Mouse (Mus musculus): ENCODE data around the gene Gpatch11.
"Not testable (repeated sequence)": the region's sequence is repeated elsewhere in the genome, so short reads cannot be mapped to it uniquely, and the experiment has no call there.

Gene Gpatch11

DNA sequence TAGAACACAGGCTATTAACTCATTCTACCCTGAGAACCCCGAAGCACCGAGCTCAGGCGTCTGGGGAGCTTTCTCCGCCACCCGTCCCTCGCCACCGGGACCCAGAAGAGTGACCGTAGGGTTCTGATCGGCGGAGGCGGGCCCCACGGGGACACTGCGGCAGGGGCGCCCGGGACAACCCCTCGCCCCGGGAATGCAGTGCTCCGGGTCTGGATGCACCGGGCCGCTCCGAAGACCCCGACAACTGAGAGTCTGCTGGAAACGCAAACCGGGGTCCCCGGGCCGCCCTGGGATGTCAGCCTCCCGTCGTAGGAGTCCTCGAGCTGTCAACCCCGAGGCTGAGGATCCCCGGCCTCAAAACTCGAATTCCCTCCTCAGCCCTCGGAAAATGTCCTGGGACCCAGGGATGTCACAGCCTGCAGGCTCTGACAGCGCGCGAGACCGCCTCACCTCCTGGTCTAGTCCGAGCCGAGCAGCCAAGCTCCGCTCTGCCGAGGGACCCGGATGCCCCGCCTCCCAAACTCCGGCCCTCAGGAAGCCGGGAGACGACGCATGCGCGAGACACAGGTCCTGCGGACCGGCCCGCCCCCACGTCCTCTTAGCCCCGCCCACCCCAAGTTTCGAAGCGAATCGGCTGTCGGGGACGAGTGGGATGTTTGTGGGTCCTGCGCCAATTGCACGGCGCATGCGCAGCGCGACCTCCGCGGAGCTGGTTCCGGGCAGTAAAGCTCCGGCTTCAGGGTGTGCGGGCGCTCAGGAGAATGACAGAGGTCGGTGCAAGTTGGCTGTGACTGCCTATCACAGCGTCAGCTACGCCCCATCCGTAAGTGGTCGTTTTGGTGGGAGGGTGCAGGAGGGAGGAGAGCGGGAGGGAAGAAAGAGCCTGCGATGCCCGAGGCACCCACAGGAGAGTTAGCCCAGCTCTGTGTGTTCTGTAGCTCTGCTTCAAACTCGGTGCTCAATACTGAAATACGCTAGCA, at the start of gene Gpatch11, which contains the start of gene Heatr5b:
TSS of gene Gpatch11 (plus strand) at position 712 of the 980 bp plus-strand sequence.
TSS of gene Heatr5b (minus strand) at position 509 of the 980 bp plus-strand sequence.
- DNase-seq (ENCODE audit: extremely low read depth, low read depth, low spot score), result peak; percentile 45

DNA sequence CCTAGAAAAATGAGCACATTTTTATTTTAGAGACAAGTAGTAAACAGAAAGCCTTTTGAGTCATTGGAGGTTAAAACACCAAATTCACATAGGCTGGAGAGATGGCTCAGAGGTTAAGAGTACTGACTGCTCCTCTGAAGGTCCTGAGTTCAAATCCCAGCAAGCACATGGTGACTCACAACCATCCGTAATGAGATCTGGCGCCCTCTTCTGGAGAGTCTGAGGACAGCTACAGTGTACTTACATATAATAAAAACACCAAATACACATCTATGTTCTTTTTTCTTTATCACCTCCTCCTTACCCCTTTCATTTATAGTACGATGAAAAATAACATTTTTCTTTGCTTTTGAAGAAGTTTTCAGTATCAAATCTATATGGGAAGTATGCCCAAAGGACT, 47.1 kb upstream of the Gpatch11 start:
- DNase-seq (ENCODE audit: extremely low read depth, low read depth, low spot score), result not testable (repeated sequence)

DNA sequence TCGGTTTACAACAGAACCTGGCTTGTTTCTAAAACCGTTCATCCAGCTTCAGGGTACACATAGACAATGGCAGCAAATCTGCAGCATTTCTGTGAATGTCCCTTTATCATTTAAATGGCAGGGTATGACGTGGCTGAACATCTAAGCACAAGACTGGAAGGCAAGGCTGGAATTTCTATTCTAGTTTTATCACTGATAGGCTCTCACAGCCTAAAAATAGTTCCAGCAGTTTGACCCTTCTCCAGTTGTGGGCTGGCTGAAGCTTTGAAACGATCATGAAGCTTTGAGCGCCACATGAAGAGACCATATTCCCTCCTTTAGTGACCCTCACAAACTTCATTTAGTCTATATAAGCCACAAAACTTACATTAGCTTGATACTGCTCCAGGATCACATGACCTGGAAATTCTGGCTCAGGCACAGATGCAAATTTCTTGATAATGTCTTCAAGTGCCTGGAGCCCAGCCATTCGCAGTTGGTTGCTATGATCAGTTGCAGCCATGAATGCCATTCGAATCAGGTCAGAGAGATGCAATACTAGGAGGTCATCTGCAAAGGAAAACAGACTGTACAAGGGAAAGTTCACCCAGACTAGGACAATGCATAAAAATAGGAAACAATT, 44.2 kb upstream of the Gpatch11 start:
- DNase-seq (ENCODE audit: extremely low read depth, low read depth, low spot score), result no peak

DNA sequence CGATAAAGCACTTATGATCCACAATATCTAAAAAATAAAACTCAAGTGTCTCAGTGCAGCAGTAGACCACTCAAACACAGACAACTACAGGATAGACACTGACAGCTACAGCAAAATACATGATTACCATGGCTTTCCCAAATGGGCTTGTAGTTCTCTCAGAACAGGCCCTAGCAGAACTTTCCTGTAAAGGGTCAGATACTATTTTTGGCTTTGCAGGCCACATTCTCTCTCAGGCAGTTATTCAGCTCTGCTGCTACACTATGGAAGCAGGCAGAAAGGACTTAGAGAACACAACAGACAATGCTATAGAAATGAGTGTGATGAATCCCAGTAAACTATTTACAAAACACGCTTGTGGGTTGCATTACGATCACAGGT, 43.7 kb upstream of the Gpatch11 start:
- DNase-seq (ENCODE audit: extremely low read depth, low read depth, low spot score), result no peak

DNA sequence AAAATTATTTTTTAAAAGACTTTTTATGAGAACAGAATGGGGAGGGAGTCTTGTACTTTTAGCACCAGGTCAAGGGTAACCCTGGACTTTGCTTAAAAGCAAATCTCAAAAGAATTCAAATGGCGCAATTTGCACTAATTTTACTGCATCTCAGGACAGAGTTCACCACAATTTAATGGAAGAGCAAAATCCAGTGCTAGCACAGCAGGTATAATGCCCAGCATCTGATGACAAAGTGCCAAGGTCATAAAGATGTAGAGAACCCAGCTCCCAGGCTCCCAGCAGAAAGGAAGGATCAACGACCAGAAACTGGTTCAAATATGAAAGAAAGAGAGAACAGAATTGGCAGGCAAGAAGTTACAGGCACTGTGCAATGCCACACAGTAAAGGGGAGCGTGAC, 43.2 kb upstream of the Gpatch11 start:
- no peak for DNase-seq (ENCODE audit: extremely low read depth, low read depth, low spot score)

DNA sequence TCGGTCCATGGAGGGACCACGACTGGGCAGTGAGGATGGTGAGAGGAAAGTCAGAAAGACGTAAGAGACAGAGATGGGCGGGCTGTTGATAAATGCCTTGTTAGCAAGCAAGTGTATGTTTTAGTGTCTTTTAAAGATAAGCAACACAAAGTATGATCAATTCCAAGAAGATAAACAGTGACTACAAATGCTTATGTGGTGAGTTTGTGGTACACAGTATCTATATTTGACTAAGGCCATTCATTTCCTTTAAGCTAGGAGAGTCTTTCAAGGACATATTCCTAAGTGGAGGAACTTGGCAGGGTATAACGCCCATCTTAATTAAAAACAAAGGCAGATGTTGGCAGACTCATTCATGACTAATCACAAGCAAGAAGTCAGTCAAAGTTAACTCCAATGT, 41.0 kb upstream of the Gpatch11 start:
- no peak for DNase-seq (ENCODE audit: extremely low read depth, low read depth, low spot score)

DNA sequence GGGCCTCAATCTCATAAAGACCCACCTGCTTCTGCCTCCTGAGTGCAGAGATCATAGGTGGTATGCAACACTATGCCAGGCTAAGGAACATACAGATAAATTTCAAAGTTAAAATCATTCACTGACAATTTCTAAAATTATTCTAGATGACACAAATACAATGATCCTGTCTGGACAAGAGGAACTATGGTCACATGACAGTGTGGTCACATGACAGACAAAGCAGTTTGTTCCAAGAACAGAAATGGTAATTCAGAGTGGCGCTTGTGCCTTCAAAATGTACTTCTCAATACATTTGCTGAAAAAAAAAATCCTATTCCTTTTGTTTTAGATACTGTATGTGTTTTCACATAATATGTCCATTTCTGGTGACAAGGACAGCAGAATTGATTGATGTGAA, 38.1 kb upstream of the Gpatch11 start:
- no peak for DNase-seq (ENCODE audit: extremely low read depth, low read depth, low spot score)

DNA sequence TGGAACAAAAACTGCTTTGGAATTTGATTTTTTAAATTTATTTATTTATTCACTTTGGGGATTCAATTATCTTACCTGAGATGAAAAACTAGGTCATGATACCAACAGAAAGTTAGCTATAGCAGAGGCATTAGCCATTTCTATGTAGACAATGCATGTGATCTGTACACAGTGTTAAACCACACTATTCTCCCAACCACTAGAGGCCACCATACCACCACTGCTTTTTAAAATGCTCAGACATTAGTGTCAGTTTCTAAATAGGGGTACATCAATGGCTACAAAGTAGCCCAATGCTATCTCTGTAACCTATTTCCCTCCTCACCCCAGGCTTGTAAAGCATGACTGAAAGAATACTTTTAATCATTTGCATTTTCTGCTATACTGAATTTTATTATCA, 26.3 kb upstream of the Gpatch11 start:
- no peak for DNase-seq (ENCODE audit: extremely low read depth, low read depth, low spot score)

DNA sequence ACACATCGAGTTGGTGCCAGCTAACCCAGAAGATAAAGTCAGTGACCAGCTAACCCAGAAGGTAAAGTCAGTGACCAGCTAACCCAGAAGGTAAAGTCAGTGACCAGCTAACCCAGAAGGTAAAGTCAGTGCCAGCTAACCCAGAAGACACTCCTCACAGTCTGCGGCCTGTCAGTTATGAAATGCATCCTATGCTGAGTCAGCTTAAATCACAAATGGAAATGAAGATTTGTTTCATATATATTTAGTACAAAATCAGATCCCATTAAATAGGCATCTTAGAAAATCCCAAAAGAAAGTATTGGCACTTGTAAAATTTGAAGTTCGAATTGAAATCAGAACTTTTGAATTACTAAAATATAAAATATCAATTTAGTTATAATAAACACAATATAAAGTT, 25.8 kb upstream of the Gpatch11 start:
- DNase-seq (ENCODE audit: extremely low read depth, low read depth, low spot score), result no peak

DNA sequence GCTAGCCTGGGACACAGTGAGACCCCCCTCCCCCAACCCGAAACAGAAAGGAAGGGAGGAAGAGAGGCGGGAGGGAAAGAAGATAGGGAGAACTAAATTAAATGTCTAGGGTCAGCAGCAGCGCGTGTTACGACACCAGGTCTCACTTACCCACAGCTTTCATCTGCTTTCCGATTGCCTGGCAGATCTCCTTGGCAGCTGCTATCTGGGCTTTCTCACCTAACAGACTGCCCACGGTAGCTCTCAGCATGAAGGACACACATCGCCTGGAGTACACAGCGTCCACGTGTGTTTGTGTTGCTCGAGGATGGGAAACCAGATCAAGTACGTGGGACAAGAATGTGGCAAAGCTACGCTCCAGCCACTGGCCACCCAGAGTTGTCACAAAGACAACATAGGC, 11.0 kb upstream of the Gpatch11 start:
- no peak for DNase-seq (ENCODE audit: extremely low read depth, low read depth, low spot score)

DNA sequence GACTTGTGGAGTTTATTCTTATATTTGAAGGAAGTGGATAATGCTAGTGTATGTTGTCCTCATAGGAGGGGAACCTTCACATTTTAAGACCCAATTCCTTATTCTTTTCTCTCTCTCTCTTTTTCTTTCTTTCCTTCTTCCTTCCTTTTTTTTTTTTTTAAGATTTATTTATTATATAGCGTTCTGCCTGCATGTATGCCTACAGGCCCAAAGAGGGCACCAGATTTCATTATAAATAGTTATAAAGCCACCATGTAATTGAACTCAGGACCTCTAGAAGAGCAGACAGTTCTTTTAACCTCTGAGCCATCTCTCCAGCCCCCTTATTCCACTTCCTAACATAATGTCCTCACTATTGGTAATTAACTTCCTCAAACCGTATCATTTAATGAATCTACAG, 689 bp downstream of the Gpatch11 start:
- DNase-seq (ENCODE audit: extremely low read depth, low read depth, low spot score), result no peak

DNA sequence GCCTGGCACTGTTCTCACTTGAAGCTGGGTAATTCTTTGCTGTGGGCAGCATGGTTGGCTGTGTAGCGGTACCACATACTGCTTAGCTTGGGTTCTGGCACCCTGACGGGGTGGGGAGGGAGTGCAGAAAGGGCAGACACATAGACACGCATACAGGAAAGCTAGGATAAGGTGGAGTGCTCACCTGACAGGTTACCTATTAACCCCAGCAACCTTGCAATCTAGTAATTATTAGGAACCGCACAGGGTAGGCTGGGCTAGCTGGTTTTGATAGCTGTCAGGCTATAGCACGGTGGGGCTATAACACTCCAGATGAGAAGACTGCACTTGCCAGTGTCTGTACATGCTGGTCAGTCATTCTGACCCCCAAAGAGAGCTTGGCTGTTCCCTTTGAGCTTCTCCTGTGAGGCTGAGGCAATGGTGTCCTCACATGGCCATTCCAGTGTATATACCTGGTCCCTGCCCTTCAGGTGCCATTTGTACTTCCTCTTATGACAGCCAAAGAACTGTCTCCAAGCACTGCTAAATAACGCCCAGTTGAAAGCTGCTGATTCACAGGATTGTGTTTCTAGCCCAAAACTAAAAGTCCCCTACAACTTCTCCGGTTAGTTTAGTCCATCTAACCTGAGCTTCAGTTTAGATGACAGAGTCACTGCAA, 7.0 kb downstream of the Gpatch11 start:
- DNase-seq (ENCODE audit: extremely low read depth, low read depth, low spot score), result no peak

DNA sequence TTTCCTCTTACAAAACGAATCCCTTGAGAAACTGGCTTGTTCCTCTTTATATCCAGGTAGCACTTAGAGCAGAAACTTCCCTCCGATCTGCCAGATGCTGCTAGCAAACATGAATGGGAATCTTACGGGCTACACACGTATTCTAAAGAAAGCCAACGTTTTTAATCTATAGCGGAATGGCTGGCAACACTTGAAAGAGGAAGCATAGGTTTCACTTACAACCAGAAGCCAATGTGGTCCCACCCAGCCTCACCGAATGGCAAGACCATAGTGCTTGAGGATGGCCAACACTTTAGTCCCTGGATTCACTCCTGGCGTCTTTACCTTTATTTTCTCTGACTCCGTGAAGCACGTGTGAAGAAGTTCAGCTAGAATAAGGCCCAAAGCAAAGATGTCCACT, 20.9 kb downstream of the Gpatch11 start:
- DNase-seq (ENCODE audit: extremely low read depth, low read depth, low spot score), result no peak

DNA sequence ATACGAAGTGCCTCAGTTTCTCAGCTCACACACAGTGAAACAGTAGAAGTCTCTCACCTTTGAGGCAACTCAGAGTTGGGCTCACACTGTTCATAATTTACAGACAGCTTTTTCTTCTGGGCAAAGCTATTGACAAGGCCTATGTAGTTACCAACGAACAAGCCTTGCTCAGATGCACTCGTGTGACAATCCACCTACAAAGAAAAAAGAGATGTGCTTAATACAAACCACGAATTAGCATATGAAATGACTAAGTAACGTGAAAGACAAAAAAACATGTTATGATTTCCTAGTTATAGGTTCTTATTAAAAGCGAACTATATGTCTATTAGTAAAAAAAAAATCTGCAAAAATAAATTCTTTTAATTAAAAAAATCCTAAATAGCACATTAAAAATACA, 38.5 kb downstream of the Gpatch11 start:
- DNase-seq (ENCODE audit: extremely low read depth, low read depth, low spot score), result no peak

DNA sequence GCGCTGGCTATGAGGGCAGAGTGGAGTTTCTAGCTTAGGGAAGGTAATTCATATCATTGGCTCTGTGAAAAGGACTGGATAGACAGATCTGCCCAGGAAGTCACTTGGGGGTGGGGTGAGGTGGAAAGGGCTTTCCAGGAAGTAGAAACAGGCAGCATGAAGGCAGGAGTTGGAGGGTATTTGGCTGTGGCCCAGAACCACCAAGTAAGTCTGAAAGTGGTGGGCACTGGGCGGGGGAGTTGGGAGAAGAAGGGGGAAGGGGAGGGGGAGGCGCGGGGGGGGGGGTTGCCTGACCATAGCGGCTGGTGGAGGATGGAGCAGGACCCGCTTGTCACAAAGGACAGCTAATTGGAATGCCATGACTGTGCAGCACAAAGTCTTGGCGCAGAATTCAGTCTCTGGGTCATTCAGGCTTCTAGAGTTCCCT, 46.5 kb downstream of the Gpatch11 start:
- DNase-seq (ENCODE audit: extremely low read depth, low read depth, low spot score), result no peak

DNA sequence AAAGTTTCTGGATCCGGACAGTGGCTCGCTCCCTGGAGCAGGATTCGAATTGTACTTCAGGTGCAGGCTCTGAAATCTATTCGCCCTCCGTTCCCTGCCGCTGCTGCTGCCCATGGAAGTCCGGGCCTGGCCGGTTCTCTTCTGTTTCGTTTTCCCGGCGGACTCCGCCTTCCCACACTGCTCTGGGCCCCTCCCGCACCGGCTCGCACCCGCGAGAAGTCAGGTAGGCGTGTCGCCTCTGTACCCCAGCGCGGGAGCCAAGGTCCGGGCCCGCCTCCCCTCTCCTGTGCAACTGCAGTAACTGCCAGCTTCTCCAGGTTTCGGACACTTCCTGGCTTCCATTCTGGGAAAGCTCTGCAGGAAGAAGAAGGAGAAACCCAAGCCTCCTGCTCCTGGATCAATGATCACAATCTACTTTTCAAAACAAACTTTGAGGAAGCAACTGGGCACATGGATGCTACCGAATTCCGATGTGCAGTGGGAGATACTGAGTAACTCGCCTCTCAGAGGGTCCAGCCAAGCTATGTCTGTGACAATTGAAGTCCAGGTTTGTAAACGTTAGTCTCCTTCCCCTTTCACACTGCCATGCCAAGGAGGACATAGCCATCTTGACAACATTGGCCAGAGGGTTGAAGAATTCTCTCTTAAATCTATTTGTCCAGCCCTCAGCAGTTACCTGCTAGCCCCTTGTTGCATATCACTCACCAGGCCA, 47.2 kb downstream of the Gpatch11 start, which contains the start of gene Eif2ak2:
TSS of gene Eif2ak2 (minus strand) at position 173 of the 712 bp plus-strand sequence.
- peak; percentile 8 for DNase-seq (ENCODE audit: extremely low read depth, low read depth, low spot score)

DNA sequence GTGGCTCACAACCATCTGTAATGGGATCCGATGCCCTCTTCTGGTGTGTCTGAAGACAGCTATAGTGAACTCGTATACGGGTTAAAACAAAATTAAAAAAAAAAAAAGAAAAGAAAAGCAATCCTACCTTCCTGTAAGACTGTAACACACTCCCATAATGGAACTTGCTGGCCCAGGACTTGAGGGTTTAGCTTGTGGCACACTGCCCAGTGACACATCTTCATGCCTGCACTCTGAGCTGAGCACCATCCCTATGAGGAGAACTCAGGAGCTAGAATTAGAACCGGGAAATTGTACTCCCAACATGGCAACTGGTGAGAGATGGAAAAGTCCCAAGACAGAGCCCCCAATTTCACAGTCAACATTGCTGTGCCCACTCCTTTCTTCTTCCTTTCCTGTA, 47.9 kb downstream of the Gpatch11 start:
- no peak for DNase-seq (ENCODE audit: extremely low read depth, low read depth, low spot score)

DNA sequence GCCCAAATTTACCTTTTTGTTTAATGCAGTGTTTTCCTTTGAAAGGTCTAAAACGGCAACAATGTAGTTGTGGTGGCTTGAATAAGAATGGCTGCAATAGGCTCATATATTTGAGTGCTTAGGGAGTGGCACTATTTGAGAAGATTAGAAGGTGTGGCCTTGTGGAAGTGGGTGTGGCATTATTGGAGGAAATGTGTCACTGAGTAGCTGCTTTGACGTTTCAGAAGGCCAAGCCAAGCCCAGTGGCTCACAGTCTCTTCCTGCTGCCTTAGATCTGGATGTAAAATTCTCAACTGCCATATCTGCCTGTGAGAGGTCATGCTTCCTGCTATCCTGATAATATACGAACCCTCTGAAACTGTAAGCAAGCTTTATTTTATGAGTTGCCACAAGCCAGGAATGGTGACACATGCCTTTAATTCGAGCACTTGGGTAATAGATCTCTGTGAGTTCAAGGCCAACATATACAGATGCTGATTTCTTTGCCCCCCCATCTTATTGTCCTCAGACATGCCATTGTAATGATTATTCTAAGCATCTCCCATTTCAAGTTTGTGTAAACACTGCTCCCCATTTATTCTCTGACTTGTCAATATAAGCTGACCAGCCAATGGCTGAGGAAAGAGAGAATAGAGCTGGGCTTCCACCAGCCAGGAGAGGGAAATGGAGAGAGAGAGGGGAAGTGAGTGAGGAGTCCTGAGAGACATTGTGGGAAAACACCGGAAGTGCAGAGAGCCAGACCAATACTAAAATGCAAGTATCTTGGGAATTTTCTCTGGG, 50.1 kb downstream of the Gpatch11 start:
- no peak for DNase-seq (ENCODE audit: extremely low read depth, low read depth, low spot score)

DNA sequence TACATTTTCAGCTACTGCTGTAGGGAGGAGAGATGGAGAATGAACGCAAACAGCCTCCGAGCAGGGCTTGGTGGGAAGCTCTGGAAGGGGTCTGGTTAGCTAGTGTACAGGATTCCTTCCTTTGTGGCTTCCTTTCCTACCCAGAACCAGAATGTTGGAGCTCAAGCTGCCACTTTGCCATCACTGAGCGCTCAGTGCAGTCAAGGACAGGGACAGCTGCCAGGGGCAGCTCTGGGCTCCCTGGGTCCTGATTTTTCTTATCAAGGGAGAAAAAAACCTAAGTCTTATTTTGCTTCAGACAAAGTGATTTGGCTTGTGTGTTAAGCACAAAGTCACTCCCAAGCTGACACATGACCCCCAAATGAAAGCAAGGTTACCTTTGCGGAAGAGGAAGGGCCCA, 53.2 kb downstream of the Gpatch11 start:
- no peak for DNase-seq (ENCODE audit: extremely low read depth, low read depth, low spot score)

DNA sequence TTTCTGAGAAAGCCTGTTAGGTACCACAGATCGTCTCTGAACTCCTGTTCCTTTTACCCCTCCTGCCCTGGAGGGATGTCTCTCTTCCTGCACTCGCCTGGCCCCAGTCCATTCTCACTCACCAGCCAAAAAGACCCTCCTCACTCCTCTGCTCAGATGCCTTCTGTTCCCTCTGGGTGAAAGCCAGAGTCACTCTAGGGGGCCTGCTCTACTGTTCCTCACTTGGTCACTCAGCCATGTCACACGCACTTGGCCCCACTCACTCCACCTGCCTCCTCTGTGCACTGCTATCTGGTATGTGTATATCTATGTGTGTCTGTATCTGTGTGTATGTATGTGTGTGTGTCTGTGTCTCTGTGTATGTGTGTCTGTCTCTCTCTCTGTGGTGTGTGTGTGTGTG, 53.8 kb downstream of the Gpatch11 start:
- DNase-seq (ENCODE audit: extremely low read depth, low read depth, low spot score), result no peak

Data from fat pad, adult 2 months (tissue).